Mouse (Mus musculus): ENCODE measurements at regions not wholly inside any gene's neighbourhood (a gene's known extent, or its start where the extent isn't known, plus 50 kb on each side); places are given as distances from the start of the nearest gene placed in this dataset.

- Histone ChIP-seq H3K36me3 (no peaks in the 10 kb centered on the region), H3K4me1 (no peaks in the 10 kb centered on the region), H3K9ac (no peak overlapping the region), H3K4me2 (no peak overlapping the region), H3K27me3 (no peaks in the 10 kb centered on the region), H3K9me3 (no peaks in the 10 kb centered on the region), H3K27ac (no peak overlapping the region), H3K4me3 (no peak overlapping the region)
- 88% methylated on average over 10 of the region's 10 CpGs for whole genome bisulfite sequencing
- ATAC-seq (ENCODE audit: borderline replicate concordance, extremely low read depth, low FRiP score, low TSS enrichment), result no peak
Observed at GRCm38 (mm10) chr17:50421476-50421875, 87.7 kb upstream of the Plcl2 start.

GRCm38 (mm10) chr17:50425110-50425509 is 84.1 kb upstream of the Plcl2 start:
- Histone ChIP-seq H3K36me3 (no peaks in the 10 kb centered on the region), H3K4me3 (no peak overlapping the region), H3K27ac (no peak overlapping the region), H3K4me1 (no peaks in the 10 kb centered on the region), H3K27me3 (no peaks in the 10 kb centered on the region), H3K9ac (no peak overlapping the region), H3K9me3 (no peaks in the 10 kb centered on the region), H3K4me2 (no peak overlapping the region)
- WGBS, result 81% methylated on average over 3 of the region's 3 CpGs
- no peak for ATAC-seq (ENCODE audit: borderline replicate concordance, extremely low read depth, low FRiP score, low TSS enrichment)

GRCm38 (mm10) chr17:50425531-50425930 is 83.7 kb upstream of the Plcl2 start:
- no peak overlapping the region for H3K4me3 ChIP-seq
- no peak overlapping the region for H3K4me2 ChIP-seq
- no peaks in the 10 kb centered on the region for H3K9me3 ChIP-seq
- H3K9ac ChIP-seq, result no peak overlapping the region
- no peaks in the 10 kb centered on the region for H3K4me1 ChIP-seq
- H3K27ac ChIP-seq, result no peak overlapping the region
- H3K27me3 ChIP-seq, result no peaks in the 10 kb centered on the region
- ATAC-seq (ENCODE audit: borderline replicate concordance, extremely low read depth, low FRiP score, low TSS enrichment), result no peak
- H3K36me3 ChIP-seq, result no peaks in the 10 kb centered on the region
- WGBS, result 77% methylated on average over 4 of the region's 4 CpGs

DNA sequence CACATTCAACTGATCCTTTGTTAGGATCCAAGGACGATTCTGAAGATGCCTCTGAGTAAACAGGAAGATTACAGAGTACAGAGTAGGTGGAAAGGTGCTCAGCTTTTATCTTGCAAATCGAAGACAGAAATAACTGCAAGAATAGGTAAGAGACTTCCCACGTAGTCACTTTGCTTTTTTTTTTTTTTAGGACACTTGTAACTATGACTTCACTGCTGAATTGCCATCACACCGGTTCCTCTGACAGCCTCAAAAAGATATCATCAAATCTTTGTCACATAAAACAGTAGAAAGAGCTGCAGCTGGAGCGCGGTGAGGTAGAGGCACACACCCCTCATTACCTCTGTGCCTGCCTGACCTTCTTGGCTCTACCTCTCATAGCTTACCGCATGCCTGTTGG is 83.1 kb upstream of the Plcl2 start:
- ATAC-seq (ENCODE audit: borderline replicate concordance, extremely low read depth, low FRiP score, low TSS enrichment), result no peak
- WGBS, result 65% methylated on average over 7 of the region's 7 CpGs
- H3K9ac ChIP-seq, result no peak overlapping the region
- no peaks in the 10 kb centered on the region for H3K9me3 ChIP-seq
- H3K27ac ChIP-seq, result no peak overlapping the region
- H3K36me3 ChIP-seq, result no peaks in the 10 kb centered on the region
- no peaks in the 10 kb centered on the region for H3K27me3 ChIP-seq
- no peak overlapping the region for H3K4me2 ChIP-seq
- no peak overlapping the region for H3K4me3 ChIP-seq
- H3K4me1 ChIP-seq, result no peaks in the 10 kb centered on the region

GRCm38 (mm10) chr17:50427331-50428003 is 81.7 kb upstream of the Plcl2 start:
- H3K27me3 ChIP-seq, result no peaks in the 10 kb centered on the region
- no peak overlapping the region for H3K4me2 ChIP-seq
- H3K4me1 ChIP-seq, result no peaks in the 10 kb centered on the region
- H3K27ac ChIP-seq, result no peak overlapping the region
- no peak overlapping the region for H3K9ac ChIP-seq
- no peaks in the 10 kb centered on the region for H3K36me3 ChIP-seq
- ATAC-seq (ENCODE audit: borderline replicate concordance, extremely low read depth, low FRiP score, low TSS enrichment), result no peak
- H3K9me3 ChIP-seq, result no peaks in the 10 kb centered on the region
- 35% methylated on average over 10 of the region's 10 CpGs for WGBS
- H3K4me3 ChIP-seq, result no peak overlapping the region

- H3K4me3 ChIP-seq, result no peak overlapping the region
- H3K9me3 ChIP-seq, result no peaks in the 10 kb centered on the region
- H3K9ac ChIP-seq, result no peak overlapping the region
- no peaks in the 10 kb centered on the region for H3K4me1 ChIP-seq
- no peak overlapping the region for H3K27ac ChIP-seq
- H3K36me3 ChIP-seq, result no peaks in the 10 kb centered on the region
- no peak overlapping the region for H3K4me2 ChIP-seq
- 56% methylated on average over 5 of the region's 5 CpGs for WGBS
- ATAC-seq (ENCODE audit: borderline replicate concordance, extremely low read depth, low FRiP score, low TSS enrichment), result no peak
- H3K27me3 ChIP-seq, result no peaks in the 10 kb centered on the region
Observed at GRCm38 (mm10) chr17:50428004-50428560, 81.1 kb upstream of the Plcl2 start.

GRCm38 (mm10) chr17:50432559-50432958 is 76.6 kb upstream of the Plcl2 start:
- ATAC-seq (ENCODE audit: borderline replicate concordance, extremely low read depth, low FRiP score, low TSS enrichment), result no peak
- H3K4me2 ChIP-seq, result no peak overlapping the region
- H3K9ac ChIP-seq, result no peak overlapping the region
- WGBS, result 73% methylated on average over 6 of the region's 6 CpGs
- no peak overlapping the region for H3K4me3 ChIP-seq
- no peaks in the 10 kb centered on the region for H3K27me3 ChIP-seq
- H3K4me1 ChIP-seq, result no peaks in the 10 kb centered on the region
- no peaks in the 10 kb centered on the region for H3K36me3 ChIP-seq
- H3K9me3 ChIP-seq, result no peaks in the 10 kb centered on the region
- no peak overlapping the region for H3K27ac ChIP-seq

DNA sequence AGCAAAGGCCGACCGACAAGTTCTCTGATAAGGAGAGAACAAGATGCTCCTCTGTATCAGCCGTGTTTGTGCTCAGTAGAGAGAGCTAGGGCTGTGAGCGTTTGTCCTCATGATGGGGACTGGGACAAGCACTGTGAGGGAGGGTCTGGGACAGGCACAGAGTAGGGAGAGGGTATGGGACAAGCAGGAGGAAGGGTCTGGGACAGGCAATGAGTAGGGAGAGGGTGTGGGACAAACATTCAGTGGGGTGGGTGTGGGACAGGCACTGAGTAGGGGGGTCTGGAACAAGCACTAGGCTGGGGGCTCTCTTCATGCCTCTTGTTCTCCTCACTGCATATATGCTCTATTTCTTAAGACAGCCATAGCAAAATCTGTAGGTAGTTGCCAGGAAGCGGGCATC is 70.2 kb upstream of the Plcl2 start:
- H3K4me2 ChIP-seq, result no peak overlapping the region

DNA sequence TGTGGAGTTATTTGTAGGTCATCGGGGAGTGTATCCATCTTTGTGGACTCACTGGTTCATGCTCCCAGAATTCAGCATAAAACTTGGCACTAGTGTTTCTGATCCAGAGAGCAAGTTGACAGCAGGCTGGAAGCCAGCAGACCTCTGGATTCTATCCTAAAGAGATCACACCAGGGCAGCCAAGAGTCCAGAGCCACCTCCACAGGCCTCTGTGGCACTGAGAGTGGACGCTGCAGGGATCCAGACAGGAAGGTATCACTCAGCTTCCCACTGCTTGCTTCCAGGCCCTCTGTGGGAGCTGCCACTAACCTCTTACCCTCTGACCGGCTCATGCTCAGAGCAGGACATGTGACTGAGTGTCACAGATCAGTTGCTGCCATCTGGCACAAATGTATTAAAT is 69.8 kb upstream of the Plcl2 start:
- no peak overlapping the region for H3K9ac ChIP-seq
- 56% methylated on average over 3 of the region's 3 CpGs for WGBS
- no peak for ATAC-seq (ENCODE audit: borderline replicate concordance, extremely low read depth, low FRiP score, low TSS enrichment)

More for the DNA sequence above, 70.2 kb upstream of the Plcl2 start:
- H3K4me3 ChIP-seq, result no peak overlapping the region
- peak; percentile 56; the same call in 1 of the 2 replicates for ATAC-seq (ENCODE audit: borderline replicate concordance, extremely low read depth, low FRiP score, low TSS enrichment)
- H3K9me3 ChIP-seq, result no peaks in the 10 kb centered on the region
- H3K4me1 ChIP-seq, result no peaks in the 10 kb centered on the region
- H3K9ac ChIP-seq, result no peak overlapping the region
- H3K36me3 ChIP-seq, result no peaks in the 10 kb centered on the region
- H3K27ac ChIP-seq, result no peak overlapping the region
- H3K27me3 ChIP-seq, result no peaks in the 10 kb centered on the region
- WGBS, result 68% methylated on average over 5 of the region's 5 CpGs

DNA sequence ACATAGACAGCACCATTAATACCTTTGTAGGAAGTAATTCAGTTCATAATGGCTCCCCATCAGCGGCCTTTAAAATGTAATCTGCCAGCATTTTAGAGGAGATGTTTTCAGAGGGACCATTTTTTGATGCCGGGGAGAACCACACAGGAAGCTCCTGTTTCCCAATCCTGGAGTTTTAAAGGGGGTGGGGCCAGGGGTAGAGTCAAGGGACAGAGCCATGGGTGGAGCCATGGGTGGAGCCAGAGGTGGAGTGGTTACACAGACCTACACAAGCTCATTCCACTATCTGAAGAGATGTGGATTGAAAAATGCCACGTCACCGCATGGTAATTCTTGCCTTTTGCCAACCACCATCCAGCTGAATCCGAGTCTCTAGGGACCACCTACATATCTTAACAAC is 67.1 kb upstream of the Plcl2 start:
- H3K4me2 ChIP-seq, result no peak overlapping the region
- 80% methylated on average over 5 of the region's 5 CpGs for WGBS
- H3K36me3 ChIP-seq, result no peaks in the 10 kb centered on the region
- H3K27me3 ChIP-seq, result no peaks in the 10 kb centered on the region
- no peak for ATAC-seq (ENCODE audit: borderline replicate concordance, extremely low read depth, low FRiP score, low TSS enrichment)
- no peaks in the 10 kb centered on the region for H3K4me1 ChIP-seq
- no peak overlapping the region for H3K9ac ChIP-seq
- H3K4me3 ChIP-seq, result no peak overlapping the region
- no peak overlapping the region for H3K27ac ChIP-seq
- H3K9me3 ChIP-seq, result no peaks in the 10 kb centered on the region

More for the DNA sequence above, 69.8 kb upstream of the Plcl2 start:
- H3K27me3 ChIP-seq, result no peaks in the 10 kb centered on the region
- no peaks in the 10 kb centered on the region for H3K36me3 ChIP-seq
- no peak overlapping the region for H3K27ac ChIP-seq
- H3K9me3 ChIP-seq, result no peaks in the 10 kb centered on the region
- H3K4me1 ChIP-seq, result no peaks in the 10 kb centered on the region
- no peak overlapping the region for H3K4me2 ChIP-seq
- no peak overlapping the region for H3K4me3 ChIP-seq

DNA sequence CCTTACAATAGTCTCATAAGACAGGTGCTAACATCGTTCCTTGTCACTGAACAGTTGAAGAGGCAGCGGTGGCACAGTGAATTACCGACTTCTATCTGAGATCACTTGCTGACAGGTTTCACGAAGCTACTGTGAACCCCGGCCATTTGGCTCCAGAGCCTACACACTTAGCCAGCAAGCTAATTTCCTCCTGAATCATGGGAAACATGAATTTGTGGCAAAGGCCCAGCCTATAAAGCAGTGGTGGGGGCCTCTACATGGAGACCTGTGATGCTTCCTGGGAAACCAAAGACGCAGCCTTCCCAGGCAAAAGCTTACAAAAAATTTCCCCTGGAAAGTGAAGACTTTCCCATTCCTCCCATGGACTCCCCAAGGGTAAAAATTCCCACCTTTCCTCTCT is 66.3 kb upstream of the Plcl2 start:
- no peak overlapping the region for H3K4me2 ChIP-seq
- no peaks in the 10 kb centered on the region for H3K9me3 ChIP-seq
- no peaks in the 10 kb centered on the region for H3K4me1 ChIP-seq
- H3K27me3 ChIP-seq, result no peaks in the 10 kb centered on the region
- H3K27ac ChIP-seq, result no peak overlapping the region
- WGBS, result 88% methylated on average over 6 of the region's 6 CpGs
- H3K9ac ChIP-seq, result no peak overlapping the region
- H3K36me3 ChIP-seq, result no peaks in the 10 kb centered on the region
- H3K4me3 ChIP-seq, result no peak overlapping the region
- no peak for ATAC-seq (ENCODE audit: borderline replicate concordance, extremely low read depth, low FRiP score, low TSS enrichment)

DNA sequence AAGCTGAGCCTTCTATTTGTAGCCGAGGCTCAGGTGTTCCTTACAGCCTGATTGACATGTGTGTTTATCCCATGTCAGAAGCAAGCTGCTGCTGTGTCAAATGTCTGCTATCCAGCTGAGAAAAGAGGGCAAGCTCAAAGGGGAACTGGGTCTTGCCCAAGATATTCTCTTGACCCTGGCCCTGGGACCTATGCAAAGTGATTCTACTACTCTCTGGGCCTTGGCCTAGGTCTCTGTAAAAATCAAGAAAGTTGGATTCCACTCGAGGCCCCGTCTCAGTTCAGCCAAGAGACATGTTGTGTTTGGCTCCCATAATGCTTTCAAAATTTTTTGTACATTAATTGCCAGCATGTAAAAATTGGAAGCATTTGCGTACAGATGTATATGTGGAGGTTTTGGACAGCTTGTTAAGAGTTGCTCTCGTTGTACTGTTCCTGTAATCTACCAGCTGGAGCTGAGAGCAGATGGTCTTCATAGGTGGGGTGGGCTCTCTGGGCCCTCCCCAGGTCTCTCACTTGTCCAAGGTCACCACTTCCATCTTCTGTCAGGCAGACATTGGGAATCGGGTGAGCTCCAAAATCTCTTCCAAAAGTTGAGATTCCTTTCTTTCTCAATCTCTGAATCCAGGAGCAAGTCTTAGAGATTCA is 65.7 kb upstream of the Plcl2 start:
- no peak overlapping the region for H3K4me3 ChIP-seq
- H3K27me3 ChIP-seq, result no peaks in the 10 kb centered on the region
- no peak overlapping the region for H3K4me2 ChIP-seq
- 62% methylated on average over 6 of the region's 6 CpGs for WGBS
- no peaks in the 10 kb centered on the region for H3K9me3 ChIP-seq
- no peaks in the 10 kb centered on the region for H3K4me1 ChIP-seq
- H3K9ac ChIP-seq, result no peak overlapping the region
- ATAC-seq (ENCODE audit: borderline replicate concordance, extremely low read depth, low FRiP score, low TSS enrichment), result no peak
- no peak overlapping the region for H3K27ac ChIP-seq
- no peaks in the 10 kb centered on the region for H3K36me3 ChIP-seq
